Mouse (Mus musculus) brain, embryonic 14.5 days (tissue): Measurements from ENCODE around the gene AI837181.

ENCODE experiments used
- CTCF ChIP-seq: fragments of 200-500 bp; IDR thresholded peaks from 2 replicates; pipeline ENCODE4 v1.5.1; 2012; ENCODE audit warnings: inconsistent platforms, mild to moderate bottlenecking, moderate library complexity, borderline replicate concordance; ENCODE audit not compliant: insufficient read depth, insufficient read length; ENCODE audit errors: extremely low read depth
- POLR2A ChIP-seq: fragments of 200-500 bp; IDR thresholded peaks from 2 replicates; pipeline ENCODE4 v1.6.1; 2012; ENCODE audit warnings: mild to moderate bottlenecking, inconsistent platforms, borderline replicate concordance; ENCODE audit not compliant: poor library complexity, insufficient read depth, insufficient read length, severe bottlenecking; ENCODE audit errors: extremely low read depth

DNA sequence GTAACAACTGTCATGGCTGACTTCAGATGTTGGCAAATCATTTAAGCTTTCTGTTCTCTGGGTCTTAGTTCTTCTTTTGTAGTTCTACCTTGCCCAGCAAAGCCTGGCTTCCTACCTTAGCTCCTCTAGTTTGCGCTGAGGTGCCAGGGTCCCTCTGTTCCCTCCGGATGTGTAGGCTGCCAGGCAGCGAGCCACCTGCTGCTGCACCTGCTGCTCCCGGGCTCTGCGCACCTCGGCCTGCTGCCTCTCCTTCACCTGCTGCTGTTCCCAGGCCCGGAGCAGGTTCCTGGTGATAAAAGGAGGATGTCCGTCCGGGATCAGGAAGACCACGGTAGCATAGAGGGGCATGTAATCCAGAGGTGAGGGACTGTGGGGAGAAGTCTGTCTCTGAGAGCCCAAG lies 30.8 kb upstream of the AI837181 start:
- TF ChIP-seq POLR2A (no peak), CTCF (no peak)
